Mouse (Mus musculus) C2C12 (cell line): ENCODE data around the gene Bbs2. TPM values are rescaled to one million over a fixed set of nuclear protein-coding genes. Genes with fewer than 3 reads are reported as not detected.

Source experiments
- H3K27me3 ChIP-seq: one replicate; pipeline ENCODE4 v1.6.1; 2011; ENCODE audit not compliant: control insufficient read depth, insufficient read depth, insufficient read length
- H3K36me3 ChIP-seq: one replicate; pipeline ENCODE4 v1.6.1; 2011; ENCODE audit not compliant: control insufficient read depth, insufficient read depth
- H3K4me3 ChIP-seq: one replicate; pipeline ENCODE4 v1.5.1; 2011; ENCODE audit warnings: mild to moderate bottlenecking, control low read depth; ENCODE audit not compliant: poor library complexity, insufficient read depth, severe bottlenecking
- H3K79me2 ChIP-seq: one replicate; pipeline ENCODE4 v1.6.1; 2011; ENCODE audit not compliant: control insufficient read depth, insufficient read depth
- H3K79me3 ChIP-seq: one replicate; pipeline ENCODE4 v1.6.1; 2011; ENCODE audit warnings: low read depth, control low read depth
- H3ac ChIP-seq: one replicate; pipeline ENCODE3; 2011; ENCODE audit warnings: low read depth; ENCODE audit not compliant: control insufficient read depth, insufficient read length
- CEBPB ChIP-seq: IDR thresholded peaks from one replicate; pipeline ENCODE4 v1.6.1; 2011; ENCODE audit warnings: low read depth, mild to moderate bottlenecking, control low read depth, moderate library complexity
- CTCF ChIP-seq: IDR thresholded peaks from one replicate; pipeline ENCODE4 v1.5.1; 2011; ENCODE audit not compliant: control insufficient read depth, insufficient read depth, insufficient read length
- FOSL1 ChIP-seq: IDR thresholded peaks from one replicate; pipeline ENCODE4 v1.8.0; 2011; ENCODE audit warnings: mild to moderate bottlenecking, low read length; ENCODE audit not compliant: poor library complexity, insufficient read depth, severe bottlenecking
- MAX ChIP-seq: IDR thresholded peaks from one replicate; pipeline ENCODE4 v1.6.1; 2011; ENCODE audit warnings: mild to moderate bottlenecking, control low read depth
- MYOD1 ChIP-seq: IDR thresholded peaks from one replicate; pipeline ENCODE4 v1.6.1; 2011; ENCODE audit warnings: low read depth; ENCODE audit not compliant: control insufficient read depth, insufficient read length
- MYOG ChIP-seq: IDR thresholded peaks from one replicate; pipeline ENCODE4 v1.6.1; 2011; ENCODE audit not compliant: control insufficient read depth, insufficient read length; ENCODE audit errors: extremely low read depth
- USF1 ChIP-seq: IDR thresholded peaks from one replicate; pipeline ENCODE4 v1.6.1; 2011; ENCODE audit warnings: low read depth, mild to moderate bottlenecking, control low read depth, moderate library complexity
- long read RNA-seq, 2 experiments: library from polyadenylated mRNA; unstranded; transcript quantifications; one replicate each; pipeline ENCODE4 v2.0.0; 2019 to 2020
- polyA plus RNA-seq: library from polyadenylated mRNA; unstranded; fragments of >200 nt; fragmentation: generic; extraction: Trizol; gene quantifications from one replicate; pipeline ENCODE4 v1.2.1, GENCODE M21; 2012; ENCODE audit warnings: missing spikeins

The Bbs2 gene
- 5.9 TPM for polyA plus RNA-seq
- long read RNA-seq, experiment 1, transcript Bbs2-201 (17 exons, 3,064 nt): major isoform, 12 of 20 reads
- long read RNA-seq, experiment 1, partial matches to known transcripts: 3 of 20 reads
- long read RNA-seq, experiment 1, other reads (novel, unspliced or antisense): 3 of 20 reads
- long read RNA-seq, experiment 2, transcript Bbs2-201 (17 exons, 3,064 nt): major isoform, 90 of 99 reads
- long read RNA-seq, experiment 2, partial matches to known transcripts: 3 of 99 reads
- long read RNA-seq, experiment 2, other reads (novel, unspliced or antisense): 6 of 99 reads

- peak within 1 kb of the TSS; percentile 41 for H3K4me3 ChIP-seq
- no peaks in the 10 kb centered on the region for H3K79me2 ChIP-seq
- H3K27me3 ChIP-seq: no peaks in the 10 kb centered on the region
- H3K79me3 ChIP-seq: no peaks in the 10 kb centered on the region
- H3K36me3 ChIP-seq: no peaks in the 10 kb centered on the region
- TF ChIP-seq FOSL1 (no peak), CEBPB (no peak), CTCF (peak; percentile 0)
- peak within 1 kb of the TSS; percentile 80 for H3ac ChIP-seq
These were observed at the start of gene Bbs2 for GRCm38 (mm10) chr8:94098081-94098974. Gene Bbs2, minus strand, starts transcription at chr8:94098928.

- Histone ChIP-seq H3K4me3 (no peak overlapping the region), H3K27me3 (no peaks in the 10 kb centered on the region), H3ac (no peak overlapping the region), H3K36me3 (no peaks in the 10 kb centered on the region), H3K79me3 (no peaks in the 10 kb centered on the region), H3K79me2 (no peaks in the 10 kb centered on the region)
- TF ChIP-seq FOSL1: no peak
- no peak for TF ChIP-seq MAX
- no peak for TF ChIP-seq MYOG
- TF ChIP-seq MYOD1: no peak
- TF ChIP-seq USF1: no peak
- no peak for TF ChIP-seq CTCF
- no peak for TF ChIP-seq CEBPB
These were observed 49.5 kb upstream of the Bbs2 start for GRCm38 (mm10) chr8:94148236-94148635.

- Histone ChIP-seq H3K27me3 (no peaks in the 10 kb centered on the region), H3ac (no peak overlapping the region), H3K79me2 (no peaks in the 10 kb centered on the region), H3K79me3 (no peaks in the 10 kb centered on the region), H3K4me3 (no peak overlapping the region), H3K36me3 (no peaks in the 10 kb centered on the region)
- TF ChIP-seq FOSL1 (no peak), CTCF (no peak), USF1 (no peak), MYOG (no peak), MYOD1 (no peak), MAX (no peak)
These were observed 41.6 kb upstream of the Bbs2 start for GRCm38 (mm10) chr8:94140266-94140795.

GRCm38 (mm10) chr8:94136933-94137332 lies 38.2 kb upstream of the Bbs2 start, which contains the start of gene Mt4:
Gene Mt4, plus strand, starts transcription at chr8:94137197.
- no peaks in the 10 kb centered on the region for H3K79me3 ChIP-seq
- no peak within 1 kb of the TSS for H3ac ChIP-seq

GRCm38 (mm10) chr8:94136192-94136591 lies 37.5 kb upstream of the Bbs2 start:
- no peaks in the 10 kb centered on the region for H3K27me3 ChIP-seq
- TF ChIP-seq MYOD1 (no peak), FOSL1 (no peak), CEBPB (no peak), MYOG (no peak), CTCF (no peak), USF1 (no peak), MAX (no peak)
- no peak overlapping the region for H3ac ChIP-seq
- no peaks in the 10 kb centered on the region for H3K36me3 ChIP-seq
- H3K79me2 ChIP-seq: no peaks in the 10 kb centered on the region
- no peak overlapping the region for H3K4me3 ChIP-seq
- no peaks in the 10 kb centered on the region for H3K79me3 ChIP-seq

More at GRCm38 (mm10) chr8:94136933-94137332, 38.2 kb upstream of the Bbs2 start, which contains the start of gene Mt4:
- Histone ChIP-seq H3K27me3 (no peaks in the 10 kb centered on the region), H3K79me2 (no peaks in the 10 kb centered on the region), H3K36me3 (no peaks in the 10 kb centered on the region), H3K4me3 (no peak within 1 kb of the TSS)
- TF ChIP-seq FOSL1: no peak
- TF ChIP-seq USF1: no peak
- no peak for TF ChIP-seq CTCF
- TF ChIP-seq MYOG: no peak
- no peak for TF ChIP-seq MYOD1
- TF ChIP-seq MAX: no peak
- no peak for TF ChIP-seq CEBPB
